14 mouse cellular contexts compared by ENCODE assay signal in genomic region chr2:168145437-168145836, GRCm38 (mm10).
DNase-seq lines count a peak whose midpoint lies in the region; ATAC-seq and TF ChIP-seq lines count a peak whose summit lies in the region.
"Had no signal": no experiment of that assay in that cellular context is flagged by ENCODE, and none has a peak within 500 bp of the region (broad histone marks: within the 10 kb centered on the region; RNA-seq: fewer than 3 reads in every experiment).

No protein-coding gene starts in this region.

- DNase-seq in 3T3-L1 (ENCODE audit: low read depth, low spot score) = peak; percentile 65
- DNase-seq in embryonic facial prominence, embryonic 10.5 days (ENCODE audit: low spot score) = no peak
- peak; percentile 72 for DNase-seq in limb, embryonic 10.5 days (ENCODE audit: low spot score)
- no peak for DNase-seq in cerebellum, adult 11-12 months
- DNase-seq in left cerebral cortex, postnatal 10 days (ENCODE audit: extremely low spot score in 1 of 2, low spot score in 2 of 2) = no peak
- DNase-seq in right cerebral cortex, postnatal 14 days = no peak
- DNase-seq: cerebellum, adult 9-10 months; gastrocnemius, postnatal 25 days; kidney, postnatal 10 days had no signal

- H3K4me2 ChIP-seq in intestine, embryonic 16.5 days (ENCODE audit: low read depth, low read length) = no peak overlapping the region
- no peak overlapping the region for H3K4me2 ChIP-seq in intestine, postnatal 0 days (replicated peaks; ENCODE audit: low read depth)
- H3K4me2 ChIP-seq: hindbrain, embryonic 15.5 days had no signal

- peak overlapping the region; percentile 34; the same call in 1 of the 2 replicates for H3K9ac ChIP-seq in intestine, embryonic 16.5 days (ENCODE audit: low read depth, low read length)
- no peak overlapping the region for H3K9ac ChIP-seq in intestine, postnatal 0 days (ENCODE audit: low read depth, low read length)
- H3K9ac ChIP-seq: hindbrain, embryonic 15.5 days had no signal

- H3K27ac ChIP-seq in intestine, embryonic 16.5 days (ENCODE audit: low read length) = no peak overlapping the region
- H3K27ac ChIP-seq in intestine, postnatal 0 days (ENCODE audit: low read depth, low read length) = no peak overlapping the region
- H3K27ac ChIP-seq in embryonic facial prominence, embryonic 10.5 days (replicated peaks) = peak overlapping the region; percentile 54
- peak overlapping the region; percentile 61 for H3K27ac ChIP-seq in limb, embryonic 10.5 days
- H3K27ac ChIP-seq: hindbrain, embryonic 15.5 days had no signal

- WGBS in intestine, embryonic 16.5 days = 48% methylated on average over 2 of the region's 2 CpGs
- 64% methylated on average over 2 of the region's 2 CpGs for WGBS in intestine, postnatal 0 days
- 69% methylated on average over 2 of the region's 2 CpGs for WGBS in embryonic facial prominence, embryonic 10.5 days
- WGBS in limb, embryonic 10.5 days = 54% methylated on average over 2 of the region's 2 CpGs

- H3K27me3 ChIP-seq in intestine, embryonic 16.5 days (replicated peaks; ENCODE audit: control insufficient read depth, insufficient read depth, low read length) = no peaks in the 10 kb centered on the region
- no peaks in the 10 kb centered on the region for H3K27me3 ChIP-seq in intestine, postnatal 0 days (replicated peaks; ENCODE audit: control insufficient read depth, insufficient read depth, low read length)
- H3K27me3 ChIP-seq in embryonic facial prominence, embryonic 10.5 days (replicated peaks; ENCODE audit: low read depth, poor library complexity, severe bottlenecking) = no peaks in the 10 kb centered on the region
- no peaks in the 10 kb centered on the region for H3K27me3 ChIP-seq in limb, embryonic 10.5 days (ENCODE audit: low read depth, poor library complexity, severe bottlenecking)
- H3K27me3 ChIP-seq: hindbrain, embryonic 15.5 days had no signal

- TF ChIP-seq CTCF in intestine, postnatal 0 days (IDR thresholded peaks at IDR 0.05; ENCODE audit: low read depth) = no peak

- H3K4me3 ChIP-seq in intestine, embryonic 16.5 days (ENCODE audit: low read length) = no peak overlapping the region
- no peak overlapping the region for H3K4me3 ChIP-seq in intestine, postnatal 0 days (ENCODE audit: low read depth, low read length)
- no peak overlapping the region for H3K4me3 ChIP-seq in embryonic facial prominence, embryonic 10.5 days
- 0 out of 2 replicates have a peak overlapping the region, but pooled peaks have one; percentile 5 for H3K4me3 ChIP-seq in limb, embryonic 10.5 days
- H3K4me3 ChIP-seq: hindbrain, embryonic 15.5 days had no signal

- ATAC-seq in intestine, embryonic 16.5 days = no peak
- ATAC-seq in intestine, postnatal 0 days = no peak
- ATAC-seq: CD4-positive, CD25-positive, alpha-beta regulatory T cell, adult 4 months; forebrain, embryonic 14.5 days had no signal

- H3K4me1 ChIP-seq in intestine, embryonic 16.5 days (ENCODE audit: control insufficient read depth, insufficient read depth, low read length) = peaks cover 9% of the 10 kb centered on the region
- H3K4me1 ChIP-seq in intestine, postnatal 0 days (replicated peaks; ENCODE audit: control insufficient read depth, insufficient read depth, low read length) = no peaks in the 10 kb centered on the region; the same call in 1 of the 2 replicates
- peaks cover 32% of the 10 kb centered on the region for H3K4me1 ChIP-seq in embryonic facial prominence, embryonic 10.5 days
- H3K4me1 ChIP-seq in limb, embryonic 10.5 days = peaks cover 49% of the 10 kb centered on the region

- intact Hi-C loops in left cerebral cortex, postnatal 10 days (cut with DNase I) = no loop called here

- no peaks in the 10 kb centered on the region for H3K36me3 ChIP-seq in intestine, embryonic 16.5 days (ENCODE audit: control insufficient read depth, insufficient read depth, low read length)
- no peaks in the 10 kb centered on the region for H3K36me3 ChIP-seq in intestine, postnatal 0 days (ENCODE audit: control insufficient read depth, insufficient read depth)
- no peaks in the 10 kb centered on the region for H3K36me3 ChIP-seq in embryonic facial prominence, embryonic 10.5 days (replicated peaks)
- no peaks in the 10 kb centered on the region for H3K36me3 ChIP-seq in limb, embryonic 10.5 days
- H3K36me3 ChIP-seq: hindbrain, embryonic 15.5 days had no signal

- no peaks in the 10 kb centered on the region for H3K9me3 ChIP-seq in intestine, embryonic 16.5 days (ENCODE audit: control insufficient read depth, low read length)
- no peaks in the 10 kb centered on the region for H3K9me3 ChIP-seq in intestine, postnatal 0 days (ENCODE audit: control insufficient read depth)
- H3K9me3 ChIP-seq in embryonic facial prominence, embryonic 10.5 days = no peaks in the 10 kb centered on the region
- H3K9me3 ChIP-seq in limb, embryonic 10.5 days (replicated peaks) = no peaks in the 10 kb centered on the region
- H3K9me3 ChIP-seq: hindbrain, embryonic 15.5 days had no signal

Comparison
In these comparisons a context has a peak if more than half of its experiments do, and no peak if none do; other contexts are left out.
1. H3K27ac ChIP-seq: peak in embryonic facial prominence, embryonic 10.5 days (single experiment) and limb, embryonic 10.5 days (single experiment); none in intestine, embryonic 16.5 days (single experiment) and intestine, postnatal 0 days (single experiment).
2. DNase-seq: peak in 3T3-L1 (single experiment) and limb, embryonic 10.5 days (single experiment); none in embryonic facial prominence, embryonic 10.5 days (single experiment), cerebellum, adult 11-12 months (single experiment), left cerebral cortex, postnatal 10 days (0 of 2) and right cerebral cortex, postnatal 14 days (single experiment).